Mouse (Mus musculus) CH12.LX (cell line): ENCODE results near the gene Med19. TPM values are rescaled to one million over a fixed set of nuclear protein-coding genes. Genes with fewer than 3 reads are reported as not detected.

Source experiments
- DNase-seq: peaks from one replicate; pipeline ENCODE4 v3.0.0-alpha.2; 2013; ENCODE audit errors: extremely low read depth
- H3K27ac ChIP-seq: 2 replicates; pipeline ENCODE4 v1.5.1; 2012; ENCODE audit warnings: low read depth, mild to moderate bottlenecking, control low read depth, moderate library complexity; ENCODE audit not compliant: insufficient read depth
- H3K27me3 ChIP-seq: replicated peaks from 2 replicates; pipeline ENCODE3; 2012; ENCODE audit warnings: inconsistent platforms
- H3K36me3 ChIP-seq, 2 experiments: replicated peaks in 1 of 2; 2 replicates each; pipeline versions ENCODE3 to v1.6.1; 2012; ENCODE audit warnings: inconsistent platforms in 1 of 2, low read length in 1 of 2, mild to moderate bottlenecking in 1 of 2, mixed read lengths in 1 of 2, moderate library complexity in 1 of 2; ENCODE audit not compliant: control insufficient read depth in 1 of 2, insufficient read depth in 1 of 2
- H3K4me1 ChIP-seq, 2 experiments: 2 replicates each; pipeline ENCODE4 v1.6.1; 2012; ENCODE audit warnings: inconsistent platforms in 1 of 2, moderate library complexity in 1 of 2; ENCODE audit not compliant: insufficient read depth in 2 of 2, control insufficient read depth in 1 of 2
- H3K4me2 ChIP-seq: 2 replicates; pipeline ENCODE4 v1.6.1; 2012; ENCODE audit warnings: low read depth, mild to moderate bottlenecking, control low read depth; ENCODE audit not compliant: poor library complexity, insufficient read depth, severe bottlenecking
- H3K4me3 ChIP-seq, 3 experiments: fragments of 150-350 bp in 1 of 3; sonication (generic) in 1 of 3; replicated peaks in 1 of 3; 2 replicates each; pipeline versions ENCODE3 to v1.5.1; 2011 to 2012; ENCODE audit warnings: low read depth in 2 of 3, low read length in 2 of 3, mild to moderate bottlenecking in 2 of 3, moderate library complexity in 2 of 3, control low read depth in 1 of 3, improper control_type of control experiment in 1 of 3, inconsistent platforms in 1 of 3, mixed read lengths in 1 of 3; ENCODE audit not compliant: poor library complexity in 1 of 3
- H3K79me2 ChIP-seq: replicated peaks from 2 replicates; pipeline ENCODE4 v1.6.1; 2012; ENCODE audit warnings: mild to moderate bottlenecking, moderate library complexity; ENCODE audit not compliant: control insufficient read depth, poor library complexity, insufficient read depth, severe bottlenecking; ENCODE audit errors: extremely low read depth
- H3K9ac ChIP-seq: 2 replicates; pipeline ENCODE4 v1.6.1; 2012; ENCODE audit warnings: low read depth, mild to moderate bottlenecking, control low read depth, moderate library complexity; ENCODE audit not compliant: insufficient read depth
- H3K9me3 ChIP-seq: replicated peaks from 2 replicates; pipeline ENCODE3; 2012; ENCODE audit warnings: low read length, inconsistent platforms, mixed read lengths
- CHD1 ChIP-seq: IDR thresholded peaks from 2 replicates; pipeline ENCODE4 v1.6.1; 2012; ENCODE audit warnings: low read depth, low read length, improper control_type of control experiment, inconsistent platforms
- CTCF ChIP-seq, 2 experiments: IDR thresholded peaks in 1 of 2; conservative IDR thresholded peaks in 1 of 2; 2 replicates each; pipeline ENCODE4 v1.5.1; 2011 to 2012; ENCODE audit warnings: low read depth in 2 of 2, low read length in 2 of 2, improper control_type of control experiment in 1 of 2, inconsistent platforms in 1 of 2, mild to moderate bottlenecking in 1 of 2, moderate library complexity in 1 of 2
- E2F4 ChIP-seq: IDR thresholded peaks from 2 replicates; pipeline ENCODE4 v1.6.1; 2011; ENCODE audit warnings: low read depth, low read length, improper control_type of control experiment; ENCODE audit not compliant: insufficient replicate concordance
- ELF1 ChIP-seq: IDR thresholded peaks from 2 replicates; pipeline ENCODE4 v1.6.1; 2014; ENCODE audit warnings: low read depth, mild to moderate bottlenecking, inconsistent platforms, low read length, improper control_type of control experiment
- ETS1 ChIP-seq: conservative IDR thresholded peaks from 2 replicates; pipeline ENCODE4 v1.6.1; 2012; ENCODE audit warnings: low read depth, mild to moderate bottlenecking, inconsistent platforms, low read length, improper control_type of control experiment, moderate library complexity
- GABPA ChIP-seq: IDR thresholded peaks from 2 replicates; pipeline ENCODE4 v1.6.1; 2012; ENCODE audit warnings: low read depth, low read length, improper control_type of control experiment, inconsistent platforms; ENCODE audit not compliant: insufficient replicate concordance
- JUN ChIP-seq: IDR thresholded peaks from 2 replicates; pipeline ENCODE4 v1.6.1; 2011; ENCODE audit warnings: low read depth, mild to moderate bottlenecking, low read length, improper control_type of control experiment, moderate library complexity; ENCODE audit not compliant: insufficient read depth
- KAT2A ChIP-seq: IDR thresholded peaks from 2 replicates; pipeline ENCODE4 v1.6.1; 2012; ENCODE audit warnings: low read length, improper control_type of control experiment, inconsistent platforms; ENCODE audit not compliant: insufficient replicate concordance
- MAFK ChIP-seq: IDR thresholded peaks from 2 replicates; pipeline ENCODE4 v1.6.1; 2011; ENCODE audit warnings: low read length, improper control_type of control experiment; ENCODE audit not compliant: insufficient replicate concordance
- MAX ChIP-seq: IDR thresholded peaks from 2 replicates; pipeline ENCODE4 v1.6.1; 2011; ENCODE audit warnings: low read length, improper control_type of control experiment
- MYC ChIP-seq: IDR thresholded peaks from 2 replicates; pipeline ENCODE4 v1.6.1; 2011; ENCODE audit warnings: low read depth, mild to moderate bottlenecking, improper control_type of control experiment, low read length
- NELFE ChIP-seq: IDR thresholded peaks from 2 replicates; pipeline ENCODE4 v1.6.1; 2011; ENCODE audit warnings: low read depth, low read length, improper control_type of control experiment
- POLR2AphosphoS2 ChIP-seq: IDR thresholded peaks from 2 replicates; pipeline ENCODE4 v1.6.1; 2011; ENCODE audit warnings: low read depth, low read length, improper control_type of control experiment
- RCOR1 ChIP-seq: conservative IDR thresholded peaks from 2 replicates; pipeline ENCODE4 v1.6.1; 2012; ENCODE audit warnings: low read depth, mild to moderate bottlenecking, inconsistent platforms, low read length, improper control_type of control experiment
- SIN3A ChIP-seq: IDR thresholded peaks from 2 replicates; pipeline ENCODE4 v1.6.1; 2012; ENCODE audit warnings: low read length, improper control_type of control experiment, inconsistent platforms
- TBP ChIP-seq: conservative IDR thresholded peaks from 2 replicates; pipeline ENCODE4 v1.6.1; 2011; ENCODE audit warnings: low read depth, low read length, improper control_type of control experiment
- UBTF ChIP-seq: IDR thresholded peaks from 2 replicates; pipeline ENCODE4 v1.6.1; 2012; ENCODE audit warnings: low read depth, mild to moderate bottlenecking, inconsistent platforms, low read length, improper control_type of control experiment, moderate library complexity
- USF2 ChIP-seq: conservative IDR thresholded peaks from 2 replicates; pipeline ENCODE4 v1.6.1; 2011; ENCODE audit warnings: low read depth, low read length, improper control_type of control experiment
- ZKSCAN1 ChIP-seq: IDR thresholded peaks from 2 replicates; pipeline ENCODE4 v1.6.1; 2012; ENCODE audit warnings: low read depth, inconsistent platforms, low read length, improper control_type of control experiment, borderline replicate concordance
- ZNF384 ChIP-seq: IDR thresholded peaks from 2 replicates; pipeline ENCODE4 v1.6.1; 2012; ENCODE audit warnings: low read depth, low read length, improper control_type of control experiment, inconsistent platforms
- dilution Hi-C: fragments of 300-500 bp; cut with MboI; formaldehyde crosslinking; loops from 2 replicates; pipeline ENCODE4 v1.14.3; 2020; ENCODE audit warnings: low sequenced_read_pairs; ENCODE audit not compliant: extremely low pct_unique_long_range_greater_than_20kb, extremely low pct_ligation_motif_present
- in situ Hi-C: fragments of 300-500 bp; cut with MboI; formaldehyde crosslinking; loops from 3 replicates; pipeline ENCODE4 v1.14.3; 2019; ENCODE audit warnings: low sequenced_read_pairs, low pct_ligation_motif_present, low pct_unique_long_range_greater_than_20kb, mixed read lengths
- polyA plus RNA-seq: library from polyadenylated mRNA; unstranded; fragments of >175 nt; gene quantifications from 2 replicates; pipeline ENCODE4 v1.2.1, GENCODE M21; 2012; ENCODE audit warnings: low read depth; ENCODE audit not compliant: insufficient read length
- total RNA-seq, 2 experiments: library from RNA; depleted of rRNA; stranded (reverse); fragments of 300-350 nt in 1 of 2; fragments of >200 nt in 1 of 2; gene quantifications; 2 replicates each; pipeline ENCODE4 v1.2.3; 2012 to 2014

Med19 gene
- total and polyA plus RNA-seq, 3 experiments = 10.7 to 25.9 (median 23.1) TPM

GRCm38 (mm10) chr2:84648369-84648768, 29.8 kb upstream of the Med19 start:
- no peak overlapping the region for H3K4me2 ChIP-seq
- peaks cover 2% of the 10 kb centered on the region; the same call in 1 of the 2 replicates for H3K79me2 ChIP-seq
- H3K9ac ChIP-seq = no peak overlapping the region
- no peak overlapping the region for H3K27ac ChIP-seq
- no peak for TF ChIP-seq ETS1
- no peak for TF ChIP-seq JUN
- TF ChIP-seq TBP = no peak
- TF ChIP-seq ZKSCAN1 = no peak
- TF ChIP-seq MAX = no peak
- TF ChIP-seq NELFE = no peak
- TF ChIP-seq RCOR1 = no peak
- no peak for TF ChIP-seq ZNF384
- no peak for TF ChIP-seq E2F4
- no peak for TF ChIP-seq CTCF (conservative IDR thresholded peaks at IDR 0.05 in 1 of 2, IDR thresholded peaks at IDR 0.05 in 1 of 2; ENCODE audit: low read depth in 2 of 2, low read length in 2 of 2)
- no peak for TF ChIP-seq CHD1
- TF ChIP-seq ELF1 = no peak
- no peak for TF ChIP-seq GABPA
- TF ChIP-seq KAT2A = no peak
- TF ChIP-seq POLR2AphosphoS2 = no peak
- no peak for TF ChIP-seq MAFK
- no peak for TF ChIP-seq MYC
- no peak for TF ChIP-seq SIN3A
- no peak for TF ChIP-seq UBTF
- no peak for TF ChIP-seq USF2
- DNase-seq = no peak
- no peaks in the 10 kb centered on the region for H3K36me3 ChIP-seq
- dilution Hi-C loops (no loop called here), in situ Hi-C loops (no loop called here)
- no peaks in the 10 kb centered on the region for H3K27me3 ChIP-seq
- H3K9me3 ChIP-seq = no peaks in the 10 kb centered on the region
- peak overlapping the region in 1 of 3 experiments; percentile 18 for H3K4me3 ChIP-seq
- no peaks in the 10 kb centered on the region for H3K4me1 ChIP-seq

GRCm38 (mm10) chr2:84649674-84650073, 28.5 kb upstream of the Med19 start:
- peak overlapping the region; percentile 16 for H3K4me2 ChIP-seq
- H3K9me3 ChIP-seq = no peaks in the 10 kb centered on the region
- dilution Hi-C loops = no loop called here
- H3K79me2 ChIP-seq = peaks cover 2% of the 10 kb centered on the region; the same call in 1 of the 2 replicates
- TF ChIP-seq KAT2A = no peak
- no peak for TF ChIP-seq POLR2AphosphoS2
- TF ChIP-seq, all 38 proteins: peak for 0
- in situ Hi-C loops = loop anchor here (5.0 to 25.0 kb wide), 2 partner anchors 32 to 187 kb away; no protein-coding TSS in a partner anchor
- no peaks in the 10 kb centered on the region for H3K27me3 ChIP-seq
- H3K4me3 ChIP-seq = peak overlapping the region in 2 of 3 experiments; percentile 48 to 57
- H3K4me1 ChIP-seq = no peaks in the 10 kb centered on the region
- DNase-seq = no peak
- no peak overlapping the region for H3K27ac ChIP-seq
- H3K36me3 ChIP-seq = no peaks in the 10 kb centered on the region
- no peak overlapping the region for H3K9ac ChIP-seq
